Mouse (Mus musculus) adrenal gland, postnatal 25 days (tissue): ENCODE data around the gene Comt. TPM values are rescaled to one million over a fixed set of nuclear protein-coding genes. Genes with fewer than 3 reads are reported as not detected.

Experiments
- DNase-seq: peaks from one replicate; pipeline ENCODE4 v3.0.0; 2021; ENCODE audit warnings: mixed read lengths
- total RNA-seq: library from RNA; stranded (reverse); gene quantifications from 2 replicates; pipeline ENCODE4 v1.2.3, GENCODE M21; 2021

Gene Comt
- total RNA-seq, 1 experiment from 2014 or later: 150 TPM

- DNase-seq: no peak
These were observed 15.5 kb downstream of the Comt start for GRCm38 (mm10) chr16:18411026-18411649.

GRCm38 (mm10) chr16:18410418-18410817 lies 16.2 kb downstream of the Comt start:
- no peak for DNase-seq

DNA sequence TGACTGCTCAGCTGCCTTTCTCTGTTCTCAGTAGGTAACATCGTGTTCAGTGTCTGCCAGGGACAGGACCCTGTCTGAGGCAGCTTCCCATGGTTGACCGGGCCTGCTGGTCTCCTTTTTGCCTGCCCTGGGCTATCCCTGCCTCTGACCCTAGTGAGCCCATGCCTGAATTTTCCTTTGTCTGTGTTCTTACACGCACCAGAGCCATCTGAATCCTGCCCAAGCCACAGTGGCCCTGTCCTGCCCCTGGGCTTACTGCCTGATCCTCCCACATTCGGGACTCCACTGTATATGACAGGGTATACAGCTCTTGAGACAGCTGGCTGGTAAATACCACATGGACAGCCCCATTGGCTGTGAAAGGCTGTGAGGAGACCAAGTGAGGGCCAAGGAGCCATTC lies 16.9 kb downstream of the Comt start:
- no peak for DNase-seq

DNA sequence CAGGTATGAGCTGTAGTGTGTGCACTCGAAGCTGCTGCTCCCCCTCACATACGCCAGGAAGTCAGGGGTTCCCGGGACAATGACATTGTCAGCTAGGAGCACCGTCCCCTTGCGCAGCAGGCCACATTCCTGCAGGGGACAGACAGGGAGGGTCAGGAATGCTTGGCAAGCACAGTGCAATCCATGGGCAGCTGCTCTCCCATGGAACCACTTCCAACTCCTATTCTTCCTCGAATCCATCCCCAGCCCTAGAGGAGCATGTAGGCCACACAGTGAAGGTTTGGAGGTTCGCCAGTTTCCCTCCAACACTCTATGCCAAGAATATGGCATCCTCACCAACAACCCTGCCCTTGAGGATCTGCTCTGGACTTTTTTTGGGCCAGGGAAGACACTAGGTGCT lies 18.7 kb downstream of the Comt start:
- DNase-seq: no peak

DNA sequence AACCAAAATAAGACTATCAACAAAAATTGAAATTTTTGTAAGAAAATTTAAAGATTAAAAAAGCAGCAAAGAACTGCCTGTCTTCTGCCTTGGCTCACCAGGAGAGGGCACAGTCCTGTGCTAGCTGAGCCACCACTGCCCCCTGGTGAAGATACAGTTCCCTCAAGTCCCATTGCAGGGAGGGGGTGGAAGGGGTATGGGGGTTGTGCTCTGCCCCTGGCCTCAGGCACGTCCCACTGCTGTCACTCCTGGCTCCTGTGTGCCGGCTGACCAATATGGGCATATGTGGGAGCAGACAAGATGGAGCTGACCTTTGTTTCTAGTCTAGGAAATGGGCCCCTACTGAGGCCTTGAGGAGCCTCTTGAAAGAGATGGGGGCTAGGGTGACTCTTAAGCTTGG lies 20.4 kb downstream of the Comt start:
- DNase-seq: peak; percentile 65

DNA sequence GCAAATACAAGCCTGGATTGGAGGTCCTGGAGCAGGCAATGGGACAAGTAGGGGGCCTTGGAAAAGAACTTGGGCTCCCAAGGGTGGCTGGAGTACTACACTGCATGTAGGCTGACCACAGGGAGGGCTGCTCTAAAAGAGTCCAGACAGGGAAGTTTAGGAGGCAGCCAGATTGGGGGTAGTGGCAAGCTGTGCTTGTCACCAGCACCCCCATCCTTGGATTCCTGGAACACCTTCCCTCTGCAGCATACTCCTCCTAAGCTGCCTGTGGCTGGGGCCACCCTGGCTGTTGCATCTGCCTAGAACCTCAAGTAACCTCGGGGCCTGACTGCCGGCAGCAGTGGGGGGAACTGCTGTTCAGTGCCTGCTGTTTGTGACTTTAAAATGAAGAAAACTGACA lies 20.8 kb downstream of the Comt start:
- DNase-seq: no peak

DNA sequence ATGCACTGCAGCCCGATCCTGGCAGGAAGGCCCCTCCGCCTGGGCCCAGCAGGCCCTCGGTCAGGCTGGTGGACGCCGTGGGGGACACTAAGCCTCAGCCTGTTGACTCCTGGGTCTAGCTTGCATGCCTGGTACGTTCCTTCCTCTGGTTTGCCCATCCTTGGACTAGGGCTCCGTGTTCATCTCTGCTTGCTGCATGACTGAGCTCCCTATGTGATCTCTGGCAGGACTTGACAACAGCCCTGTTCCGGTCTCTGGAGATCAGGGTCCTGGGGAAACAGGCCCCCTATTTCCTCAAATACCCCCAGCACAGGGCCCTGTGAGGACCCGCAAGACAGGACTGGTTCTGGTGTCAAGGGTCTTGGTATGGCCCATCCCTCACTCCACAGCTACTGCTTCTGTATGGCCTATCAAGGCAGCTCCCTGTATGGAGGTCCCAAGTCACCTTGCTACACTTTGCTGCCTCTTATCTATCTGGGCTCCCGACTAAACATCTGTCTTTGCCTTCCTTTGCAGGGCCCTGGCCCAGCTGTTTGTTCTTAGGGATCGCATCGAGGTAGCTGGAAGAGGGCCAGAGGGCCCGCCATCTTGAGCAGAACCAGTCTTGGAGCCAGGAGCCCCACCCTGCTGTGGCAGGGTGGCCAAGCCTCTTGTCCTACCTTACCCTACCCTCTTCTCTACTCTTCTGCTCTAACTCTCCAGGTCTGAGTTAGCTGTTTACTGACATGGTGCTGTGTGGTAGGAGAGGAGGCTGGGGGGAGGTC lies 21.4 kb downstream of the Comt start:
- DNase-seq: no peak

DNA sequence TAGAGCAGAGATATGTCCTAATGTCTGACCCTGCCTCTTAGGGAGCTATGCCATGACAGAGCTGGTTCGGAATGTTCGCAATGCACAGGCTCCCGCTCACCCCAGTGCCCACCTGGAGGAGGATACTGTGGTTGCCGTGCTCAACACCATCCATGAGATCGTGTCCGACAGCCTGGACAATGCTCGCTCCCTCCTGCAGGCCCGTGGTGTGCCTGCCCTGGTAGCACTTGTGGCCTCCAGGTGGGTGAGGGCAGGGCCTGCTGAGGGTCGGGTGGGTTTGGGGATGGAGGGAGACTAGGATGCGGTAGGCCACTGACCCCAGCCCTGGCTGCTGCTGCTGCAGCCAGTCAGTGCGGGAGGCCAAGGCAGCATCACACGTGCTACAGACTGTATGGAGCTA lies 23.4 kb downstream of the Comt start:
- DNase-seq: no peak

GRCm38 (mm10) chr16:18400472-18401216 lies 26.0 kb downstream of the Comt start:
- DNase-seq: no peak

- no peak for DNase-seq
These were observed 26.6 kb downstream of the Comt start for GRCm38 (mm10) chr16:18400028-18400427.

DNA sequence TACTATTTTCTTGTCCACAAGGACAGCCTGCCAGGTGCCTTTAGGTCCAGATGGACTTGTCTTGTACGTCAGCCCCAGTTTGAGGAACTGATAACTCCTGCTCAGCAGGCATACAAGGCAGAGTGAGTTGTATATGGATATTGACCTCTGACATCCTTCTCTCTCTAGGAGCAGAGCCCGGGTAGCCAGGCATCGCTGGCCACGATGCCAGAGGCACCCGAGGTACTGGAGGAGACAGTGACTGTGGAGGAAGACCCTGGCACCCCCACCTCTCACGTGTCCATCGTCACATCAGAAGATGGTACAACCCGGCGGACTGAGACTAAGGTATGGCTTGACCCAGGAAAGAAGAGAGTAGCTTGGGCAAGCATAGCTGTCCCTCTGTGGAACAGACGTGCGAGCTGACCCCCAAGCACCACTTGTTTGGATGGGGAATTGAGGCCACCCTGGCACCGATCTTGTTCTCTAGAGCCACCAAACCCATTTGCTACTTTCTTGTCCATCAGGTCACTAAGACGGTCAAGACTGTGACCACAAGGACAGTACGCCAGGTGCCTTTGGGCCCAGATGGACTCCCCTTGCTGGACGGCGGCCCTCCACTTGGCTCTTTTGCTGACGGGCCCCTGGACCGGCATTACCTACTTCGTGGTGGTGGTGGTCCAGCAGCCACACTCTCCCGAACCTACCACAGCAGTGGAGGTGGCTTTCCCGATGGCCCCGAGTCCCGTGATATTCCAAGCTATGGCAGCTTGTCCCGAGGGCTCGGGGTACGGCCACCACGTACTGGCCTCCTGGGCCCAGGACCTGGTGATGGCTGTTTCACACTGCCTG lies 29.6 kb downstream of the Comt start:
- DNase-seq: no peak

GRCm38 (mm10) chr16:18396201-18396600 lies 30.5 kb downstream of the Comt start:
- DNase-seq: peak; percentile 56

DNA sequence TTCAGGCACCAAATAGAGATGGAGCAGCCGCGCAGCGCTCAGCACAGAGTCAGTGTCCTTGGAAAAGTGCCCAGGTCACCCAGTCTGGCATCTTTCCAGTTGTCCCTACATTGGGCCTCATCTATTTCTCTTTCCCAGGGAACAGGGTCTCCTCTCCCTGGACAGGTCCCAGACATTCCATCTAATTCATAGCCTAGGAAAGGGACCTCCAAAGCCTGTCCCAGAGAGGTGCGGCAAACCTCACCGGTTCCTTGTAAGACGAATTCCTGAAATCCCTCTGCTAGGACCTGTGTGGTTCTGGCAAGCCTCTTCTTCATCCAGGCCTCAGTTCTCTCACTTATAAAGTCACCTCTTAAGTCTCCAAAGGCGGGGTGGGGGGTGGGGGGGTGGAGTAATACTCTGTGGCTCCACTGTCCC lies 31.0 kb downstream of the Comt start:
- DNase-seq: peak; percentile 88

DNA sequence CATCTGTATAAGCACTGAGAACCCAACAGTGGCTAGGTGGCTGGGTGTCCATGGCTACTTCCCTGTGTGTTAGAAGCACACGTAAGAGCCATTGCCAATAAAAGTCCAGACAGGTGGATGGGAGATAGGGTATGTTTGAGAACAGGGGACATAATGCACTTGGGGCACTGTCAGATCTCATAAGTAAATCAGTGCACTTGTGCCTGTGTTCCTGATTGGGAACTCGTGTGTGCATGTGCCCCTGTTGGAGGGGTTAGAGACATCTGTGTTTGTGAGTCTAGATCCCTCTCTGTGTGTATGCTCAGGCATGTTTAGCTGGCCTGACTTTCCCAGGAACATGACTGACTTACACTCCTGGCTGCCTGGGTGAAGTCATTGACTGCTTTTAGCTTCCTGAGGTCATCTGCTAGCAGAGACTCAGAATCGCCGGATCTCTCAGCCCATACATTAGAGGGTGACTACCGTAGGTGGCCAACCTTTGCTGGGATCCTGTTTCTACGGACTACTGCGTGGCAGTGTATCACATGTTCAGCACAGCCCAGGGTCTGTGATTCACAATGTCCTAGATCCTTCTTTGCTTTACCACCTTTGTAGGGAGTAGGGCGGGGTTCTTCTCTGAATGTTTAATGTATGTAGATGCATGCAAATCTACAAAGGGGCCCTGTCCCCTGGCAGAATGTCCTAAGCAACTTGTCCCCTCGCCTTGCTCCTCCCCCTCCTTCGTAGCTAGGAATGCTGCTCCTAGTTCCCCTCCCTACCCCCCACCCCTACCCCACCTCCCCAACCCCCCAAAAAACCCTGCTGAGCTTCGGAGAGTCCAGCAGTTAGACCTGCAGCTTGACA lies 31.7 kb downstream of the Comt start:
- DNase-seq: no peak

GRCm38 (mm10) chr16:18394056-18394455 lies 32.6 kb downstream of the Comt start:
- DNase-seq: no peak

DNA sequence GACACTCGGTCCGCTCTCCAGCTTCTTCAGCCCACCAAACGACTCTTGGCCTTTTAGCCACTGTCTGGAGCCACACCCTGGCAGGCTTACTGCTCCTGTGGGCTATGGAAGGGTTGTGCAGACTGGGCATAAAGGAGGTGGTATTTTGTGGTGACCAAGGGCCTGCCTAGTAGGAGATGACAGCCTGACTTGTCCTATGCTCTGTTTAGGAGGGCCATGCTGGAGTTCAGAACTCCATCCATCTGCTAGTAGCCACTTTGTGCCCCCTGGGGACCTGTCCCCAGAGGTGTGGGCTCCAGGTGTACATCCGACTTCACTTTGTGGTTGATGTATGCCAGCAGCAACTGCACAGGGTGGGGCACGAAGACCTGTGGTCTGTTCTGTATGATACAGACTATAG lies 33.1 kb downstream of the Comt start:
- no peak for DNase-seq

GRCm38 (mm10) chr16:18392469-18393426 lies 33.9 kb downstream of the Comt start:
- DNase-seq: peak; percentile 93

- DNase-seq: no peak
These were observed 34.9 kb downstream of the Comt start for GRCm38 (mm10) chr16:18391728-18392127.

DNA sequence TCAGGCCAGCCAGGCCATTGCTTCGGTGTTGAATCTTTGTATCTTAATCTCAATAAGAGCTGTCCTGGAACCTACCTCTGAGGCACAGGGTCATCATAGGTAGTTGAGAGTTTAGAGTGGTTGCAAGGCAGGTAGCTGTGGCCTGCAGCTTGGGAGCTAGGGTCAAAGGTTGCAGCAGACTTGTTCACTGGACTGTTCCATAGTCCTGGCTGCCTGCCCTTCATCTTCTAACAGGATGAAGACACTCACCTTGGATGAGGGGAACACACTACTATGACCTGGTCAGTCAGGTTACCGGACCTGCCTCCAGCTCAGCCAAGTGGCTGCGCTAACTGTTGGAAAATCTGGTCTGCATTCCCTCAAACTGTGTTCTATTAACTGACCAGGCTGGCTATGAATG lies 35.5 kb downstream of the Comt start:
- no peak for DNase-seq

DNA sequence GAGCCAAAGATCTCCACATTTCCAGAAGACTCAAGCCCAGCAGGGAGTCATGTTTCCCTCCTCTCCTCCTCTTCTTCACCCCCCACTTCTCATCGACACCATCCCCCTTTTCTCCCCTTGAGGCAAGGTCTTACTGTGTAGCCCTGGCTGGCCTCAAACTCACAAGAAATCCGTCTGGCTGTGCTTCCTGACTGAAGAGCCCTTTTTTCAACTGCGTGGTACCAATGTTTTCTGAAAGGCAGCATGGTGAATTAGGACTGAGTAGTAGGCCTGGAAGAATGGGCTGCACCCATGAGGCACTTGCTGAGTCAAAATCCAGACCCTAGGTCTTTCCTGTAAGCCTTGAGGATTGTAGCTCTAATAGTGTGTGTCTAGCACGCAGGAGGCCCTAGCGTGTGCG lies 36.3 kb downstream of the Comt start:
- DNase-seq: no peak
